Mouse (Mus musculus) kidney, adult 11 months (tissue): ENCODE data around the gene Lmod2.

Experiments
- DNase-seq: peaks from one replicate; pipeline ENCODE4 v3.0.0; 2022

Gene Lmod2

DNA sequence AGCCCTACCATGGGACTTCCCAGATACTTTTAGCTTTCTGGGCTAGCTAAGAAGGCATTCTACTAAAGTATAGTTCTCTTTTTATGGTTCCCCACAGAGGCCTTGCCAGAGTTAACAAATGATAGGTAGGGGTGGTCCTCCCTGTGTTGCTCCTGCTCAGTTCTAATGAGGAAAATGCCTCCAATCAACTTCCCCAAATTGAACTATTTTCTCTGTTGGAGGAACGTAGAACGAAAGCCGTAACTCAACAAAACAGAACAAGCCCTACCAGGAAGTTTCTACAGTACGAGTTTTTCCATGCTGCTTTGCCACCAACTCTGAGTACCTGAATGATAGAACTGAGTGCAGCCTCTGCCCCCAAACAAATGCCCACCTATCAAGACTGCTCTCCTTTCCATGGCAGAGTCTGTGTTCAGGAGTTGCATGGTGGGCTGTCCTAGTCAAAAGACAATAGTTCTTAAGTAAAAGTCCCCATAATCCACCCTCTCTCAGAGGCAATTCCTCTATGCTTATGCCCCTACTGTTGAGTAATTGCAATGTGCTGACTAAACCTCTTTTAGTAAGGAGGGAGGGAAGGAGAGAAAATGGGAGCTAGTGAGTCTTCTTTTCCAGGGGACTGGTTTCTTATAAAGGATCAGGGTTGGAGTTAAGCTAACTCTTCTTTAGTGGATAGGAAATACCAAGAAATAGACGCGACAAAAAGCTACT is 47.9 kb downstream of the Lmod2 start:
- DNase-seq, result no peak

DNA sequence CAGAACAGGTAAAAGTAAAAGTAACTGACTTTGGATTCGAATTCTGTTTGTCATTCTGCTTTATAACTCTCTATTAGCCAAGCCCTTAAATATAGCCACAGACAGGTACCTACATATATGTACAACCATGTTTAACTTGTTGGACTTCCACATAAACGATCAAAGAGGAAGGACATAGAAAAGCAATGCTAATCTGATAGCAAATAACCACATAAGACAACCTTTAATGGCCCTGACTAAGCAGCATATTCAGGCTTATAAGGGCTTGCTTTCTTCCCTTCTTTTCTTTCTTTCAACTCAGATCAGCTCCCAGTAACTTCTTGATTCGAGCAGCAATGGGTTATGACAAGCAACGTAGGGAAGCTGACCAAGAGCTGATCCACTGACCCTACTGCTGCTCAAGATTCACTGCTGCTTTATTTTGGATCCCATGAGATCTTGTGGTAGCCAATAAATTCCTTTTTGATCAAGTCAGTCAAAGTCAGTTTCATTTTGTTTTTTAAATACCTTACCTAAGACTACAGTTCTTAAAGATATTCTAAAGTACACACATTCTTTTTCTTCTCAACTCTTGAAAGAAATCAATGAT is 49.6 kb downstream of the Lmod2 start:
- no peak for DNase-seq

DNA sequence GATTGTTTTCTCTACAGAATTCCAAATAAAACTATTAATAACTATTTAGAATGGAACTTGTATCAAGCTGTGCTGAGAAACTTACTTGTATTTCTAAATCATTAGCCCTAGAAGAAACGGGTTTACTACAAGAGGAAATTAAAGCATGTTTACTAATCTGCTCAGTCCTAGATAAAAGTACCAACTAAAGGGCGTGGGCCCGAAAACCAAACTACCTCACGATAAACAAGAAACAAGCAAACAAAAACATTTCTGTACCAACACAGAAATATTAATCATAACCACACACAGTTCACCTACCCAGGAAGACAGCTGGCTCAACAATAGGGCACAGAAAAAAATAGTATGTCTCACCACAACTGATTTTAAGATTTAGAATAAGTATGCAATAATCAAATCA is 50.8 kb downstream of the Lmod2 start:
- DNase-seq, result no peak

DNA sequence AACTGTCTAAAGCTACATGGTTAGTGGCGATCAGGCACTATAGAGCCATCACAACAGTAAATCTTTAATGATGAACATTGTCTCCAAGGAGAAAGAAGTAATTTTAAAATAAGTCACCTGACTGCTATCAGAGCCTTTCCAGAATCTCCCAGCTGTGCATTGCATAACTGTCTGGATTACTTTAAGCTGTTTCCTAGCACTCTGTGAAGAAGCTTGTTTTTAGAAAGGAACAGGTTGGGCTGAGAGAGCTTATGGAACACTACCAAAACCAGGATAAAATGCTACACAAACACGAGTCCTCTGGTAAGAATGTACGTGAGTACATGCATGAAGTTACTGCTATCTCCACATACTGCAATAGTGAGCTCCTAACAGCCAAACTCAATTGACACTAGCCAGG is 53.2 kb downstream of the Lmod2 start:
- DNase-seq, result no peak

DNA sequence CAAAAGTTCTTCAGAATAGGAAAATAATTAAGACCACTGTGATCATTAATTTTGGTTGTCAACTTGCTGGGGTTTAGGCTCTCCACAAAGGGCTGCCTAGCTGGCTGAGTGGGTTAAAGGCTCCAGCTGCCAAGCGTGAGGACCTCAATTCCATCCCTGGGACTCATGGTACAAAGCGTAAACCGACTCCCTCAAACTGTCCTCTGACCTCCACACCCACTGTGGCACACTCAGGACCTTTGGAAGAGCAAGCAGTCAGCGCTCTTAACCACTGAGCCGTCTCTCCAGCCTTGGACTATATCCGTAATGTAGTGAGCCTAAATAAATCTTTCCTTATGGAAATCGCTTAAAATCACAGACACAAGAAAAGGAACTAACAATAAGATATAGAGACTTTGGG is 54.0 kb downstream of the Lmod2 start:
- no peak for DNase-seq
